Comparison of ENCODE assay signal across 11 mouse cellular contexts in genomic region chr15:98777005-98777616, GRCm38 (mm10). TPM values are rescaled to one million over a fixed set of nuclear protein-coding genes. Genes with fewer than 3 reads are reported as not detected.
DNase-seq lines count a peak whose midpoint lies in the region; ATAC-seq and TF ChIP-seq lines count a peak whose summit lies in the region.
"Had no signal": no experiment of that assay in that cellular context is flagged by ENCODE, and none has a peak within 500 bp of the region (broad histone marks: within the 10 kb centered on the region; RNA-seq: fewer than 3 reads in every experiment).

No protein-coding gene starts in this region.

- H3K4me2 ChIP-seq in kidney, postnatal 0 days (ENCODE audit: low read length) = peak overlapping the region; percentile 44; the same call in 1 of the 2 replicates
- H3K4me2 ChIP-seq in forebrain, embryonic 13.5 days = no peak overlapping the region
- H3K4me2 ChIP-seq in myocyte (ENCODE audit: low read depth) = peak overlapping the region; percentile 93

- no peaks in the 10 kb centered on the region for H3K9me3 ChIP-seq in kidney, postnatal 0 days (replicated peaks; ENCODE audit: low read length)
- no peaks in the 10 kb centered on the region for H3K9me3 ChIP-seq in forebrain, embryonic 13.5 days (replicated peaks)

- peaks cover 75% of the 10 kb centered on the region for H3K27me3 ChIP-seq in kidney, postnatal 0 days (ENCODE audit: insufficient read depth, low read length)
- peaks cover 100% of the 10 kb centered on the region for H3K27me3 ChIP-seq in forebrain, embryonic 13.5 days
- H3K27me3 ChIP-seq in myocyte (ENCODE audit: control insufficient read depth, insufficient read depth, insufficient read length) = no peaks in the 10 kb centered on the region

- H3K4me1 ChIP-seq in kidney, postnatal 0 days (replicated peaks; ENCODE audit: insufficient read depth, low read length) = peaks cover 17% of the 10 kb centered on the region; the same call in 1 of the 2 replicates
- peaks cover 38% of the 10 kb centered on the region for H3K4me1 ChIP-seq in forebrain, embryonic 13.5 days

- DNase-seq in kidney, postnatal 0 days (ENCODE audit: low spot score) = no peak
- no peak for DNase-seq in kidney, postnatal 10 days
- DNase-seq in MN1 (ENCODE audit: low spot score) = peak; percentile 36
- DNase-seq in gastrocnemius, postnatal 14 days = no peak
- no peak for DNase-seq in cerebellum, adult 9-11 months
- DNase-seq in gastrocnemius, adult 18-20 months (ENCODE audit: low spot score) = no peak
- DNase-seq: cerebellum, postnatal 36 days; right cerebral cortex, postnatal 14 days had no signal

- peak overlapping the region; percentile 14; the same call in 1 of the 2 replicates for H3K4me3 ChIP-seq in kidney, postnatal 0 days (replicated peaks; ENCODE audit: low read depth, low read length)
- peak overlapping the region; percentile 26; the same call in 1 of the 2 replicates for H3K4me3 ChIP-seq in forebrain, embryonic 13.5 days
- H3K4me3 ChIP-seq in myocyte = peak overlapping the region; percentile 33

- no peaks in the 10 kb centered on the region for H3K79me2 ChIP-seq in myocyte (ENCODE audit: control insufficient read depth, insufficient read depth)

- no peak for TF ChIP-seq POLR2A in myocyte (IDR thresholded peaks at IDR 0.05; ENCODE audit: insufficient read length, low read depth)

- TF ChIP-seq CTCF in kidney, postnatal 0 days (IDR thresholded peaks at IDR 0.05; ENCODE audit: low read depth) = no peak

- intact Hi-C loops in gastrocnemius, postnatal 14 days (cut with DNase I; ENCODE audit: low total_unique reads) = no loop called here

- no peak overlapping the region for H3ac ChIP-seq in myocyte (ENCODE audit: control insufficient read depth, insufficient read length)

- H3K9ac ChIP-seq in kidney, postnatal 0 days (ENCODE audit: low read depth, low read length) = no peak overlapping the region
- no peak overlapping the region for H3K9ac ChIP-seq in forebrain, embryonic 13.5 days

- no peak for ATAC-seq in kidney, postnatal 0 days (replicated peaks; ENCODE audit: low FRiP score, low read depth)
- no peak for ATAC-seq in forebrain, embryonic 13.5 days

- 3% methylated on average over 19 of the region's 19 CpGs for WGBS in kidney, postnatal 0 days
- 1% methylated on average over 19 of the region's 19 CpGs for whole genome bisulfite sequencing in forebrain, embryonic 13.5 days

- H3K27ac ChIP-seq in kidney, postnatal 0 days = no peak overlapping the region
- H3K27ac ChIP-seq in forebrain, embryonic 13.5 days = no peak overlapping the region

- no peaks in the 10 kb centered on the region for H3K36me3 ChIP-seq in kidney, postnatal 0 days (ENCODE audit: insufficient read depth, low read length)
- no peaks in the 10 kb centered on the region for H3K36me3 ChIP-seq in forebrain, embryonic 13.5 days (ENCODE audit: poor library complexity, severe bottlenecking)
- H3K36me3 ChIP-seq in myocyte (ENCODE audit: control insufficient read depth, insufficient read depth) = no peaks in the 10 kb centered on the region

TF ChIP-seq in myocyte, 11 proteins besides CTCF, POLR2A, EP300 and RAD21:
- TF ChIP-seq MYOG (IDR thresholded peaks at IDR 0.05; ENCODE audit: control insufficient read depth in 1 of 3, insufficient read depth in 1 of 3, insufficient read length in 2 of 3, low read depth in 2 of 3) (no peak), TCF3 (IDR thresholded peaks at IDR 0.05; ENCODE audit: insufficient read length, low read depth) (no peak), TCF12 (IDR thresholded peaks at IDR 0.05; ENCODE audit: insufficient read depth, poor library complexity, severe bottlenecking) (no peak), MAX (IDR thresholded peaks at IDR 0.05; ENCODE audit: low read depth) (no peak), POLR2AphosphoS2 (IDR thresholded peaks at IDR 0.05; ENCODE audit: insufficient read length, low read depth) (no peak), SRF (IDR thresholded peaks at IDR 0.05; ENCODE audit: control insufficient read depth, insufficient read length, low read depth) (no peak), MYOD1 (IDR thresholded peaks at IDR 0.05; ENCODE audit: control insufficient read depth in 1 of 3, insufficient read length in 2 of 3, low read depth in 2 of 3) (no peak), E2F4 (IDR thresholded peaks at IDR 0.05; ENCODE audit: insufficient read depth) (no peak)
TF ChIP-seq in myocyte: peak in this region for 0.

RNA-seq across cellular contexts. Expression of gene Wnt10b, which starts 0.8 kb away (rescaled TPM):
- polyA plus RNA-seq in kidney, postnatal 0 days (2015; fragmentation: Nextera tagmentation; extraction: Ambion mirVana) = not detected in 2 replicates
- polyA plus RNA-seq in forebrain, embryonic 13.5 days (2015; fragmentation: Nextera tagmentation; extraction: Ambion mirVana) = not detected in 2 replicates
- polyA plus RNA-seq in myocyte (2012; fragmentation: generic; extraction: Trizol) = 3.3 TPM
- total RNA-seq in gastrocnemius, postnatal 14 days (2021) = 1 to 10 TPM in 1 of 2 experiments, under 1 TPM in 1; 0.78 to 1.5 TPM
- total RNA-seq in gastrocnemius, adult 18-20 months (2021) = 1 to 10 TPM in 1 of 2 experiments, under 1 TPM in 1; 0.57 to 1.4 TPM

RNA-seq across cellular contexts. Expression of gene Wnt1, which starts 12.5 kb away (rescaled TPM):
- not detected in 2 replicates for polyA plus RNA-seq in kidney, postnatal 0 days (2015; fragmentation: Nextera tagmentation; extraction: Ambion mirVana)
- not detected in 2 replicates for polyA plus RNA-seq in forebrain, embryonic 13.5 days (2015; fragmentation: Nextera tagmentation; extraction: Ambion mirVana)
- polyA plus RNA-seq in myocyte (2012; fragmentation: generic; extraction: Trizol) = 0.06 TPM
- total RNA-seq in gastrocnemius, postnatal 14 days (2021) = under 1 TPM in 1 of 2 experiments, not detected in 1; 0.10 TPM
- total RNA-seq in gastrocnemius, adult 18-20 months (2021) = not detected
- polyA plus RNA-seq: lung, embryonic 16.5 days had no signal

RNA-seq across cellular contexts. Expression of gene Arf3, which starts 14.1 kb away (rescaled TPM):
- polyA plus RNA-seq in kidney, postnatal 0 days (2015; fragmentation: Nextera tagmentation; extraction: Ambion mirVana) = 39.0 and 39.6 TPM in 2 replicates
- polyA plus RNA-seq in forebrain, embryonic 13.5 days (2015; fragmentation: Nextera tagmentation; extraction: Ambion mirVana) = 49.2 and 55.1 TPM in 2 replicates
- polyA plus RNA-seq in myocyte (2012; fragmentation: generic; extraction: Trizol) = 72.0 TPM
- 10 to 100 TPM; 14.6 to 15.8 TPM for total RNA-seq in gastrocnemius, postnatal 14 days (2021)
- 1 to 10 TPM; 8.1 to 9.0 TPM for total RNA-seq in gastrocnemius, adult 18-20 months (2021)

RNA-seq across cellular contexts. Expression of gene Ddn, which starts 32.2 kb away (rescaled TPM):
- polyA plus RNA-seq in kidney, postnatal 0 days (2015; fragmentation: Nextera tagmentation; extraction: Ambion mirVana) = 4.4 and 6.1 TPM in 2 replicates
- polyA plus RNA-seq in forebrain, embryonic 13.5 days (2015; fragmentation: Nextera tagmentation; extraction: Ambion mirVana) = 0.05 and 0.15 TPM in 2 replicates
- polyA plus RNA-seq in myocyte (2012; fragmentation: generic; extraction: Trizol) = 0.11 TPM
- total RNA-seq in gastrocnemius, postnatal 14 days (2021) = 1 to 10 TPM; 1.6 to 2.7 TPM
- total RNA-seq in gastrocnemius, adult 18-20 months (2021) = under 1 TPM; 0.36 to 0.57 TPM
- polyA plus RNA-seq: lung, embryonic 16.5 days had no signal

RNA-seq across cellular contexts. Expression of gene Fkbp11, which starts 49.1 kb away (rescaled TPM):
- polyA plus RNA-seq in kidney, postnatal 0 days (2015; fragmentation: Nextera tagmentation; extraction: Ambion mirVana) = 34.4 and 34.6 TPM in 2 replicates
- polyA plus RNA-seq in forebrain, embryonic 13.5 days (2015; fragmentation: Nextera tagmentation; extraction: Ambion mirVana) = 3.0 and 4.9 TPM in 2 replicates
- polyA plus RNA-seq in myocyte (2012; fragmentation: generic; extraction: Trizol) = 52.9 TPM
- total RNA-seq in gastrocnemius, postnatal 14 days (2021) = 1 to 10 TPM; 3.9 to 4.4 TPM
- 1 to 10 TPM in 1 of 2 experiments, under 1 TPM in 1; 0.80 to 1.1 TPM for total RNA-seq in gastrocnemius, adult 18-20 months (2021)
